In genomic region chr4:120400251-120400650, GRCm38 (mm10) we compare ENCODE assay signal across 25 mouse cellular contexts. TPM values are rescaled to one million over a fixed set of nuclear protein-coding genes. Genes with fewer than 3 reads are reported as not detected.
DNase-seq lines count a peak whose midpoint lies in the region; ATAC-seq and TF ChIP-seq lines count a peak whose summit lies in the region.
"Had no signal": no experiment of that assay in that cellular context is flagged by ENCODE, and none has a peak within 500 bp of the region (broad histone marks: within the 10 kb centered on the region; RNA-seq: fewer than 3 reads in every experiment).

No protein-coding gene starts in this region.

- no peak for TF ChIP-seq CTCF in brain, embryonic 14.5 days (IDR thresholded peaks at IDR 0.05; ENCODE audit: borderline replicate concordance, extremely low read depth, insufficient read depth, insufficient read length)

- no peaks in the 10 kb centered on the region for H3K36me3 ChIP-seq in limb, embryonic 13.5 days
- no peaks in the 10 kb centered on the region for H3K36me3 ChIP-seq in hindbrain, embryonic 16.5 days (ENCODE audit: control insufficient read depth, insufficient read depth, low read length)
- H3K36me3 ChIP-seq: embryonic facial prominence, embryonic 12.5 days; embryonic facial prominence, embryonic 15.5 days; forebrain, embryonic 12.5 days; heart, embryonic 10.5 days; heart, embryonic 13.5 days had no signal

- no peak overlapping the region for H3K27ac ChIP-seq in limb, embryonic 13.5 days
- H3K27ac ChIP-seq in hindbrain, embryonic 16.5 days (ENCODE audit: low read depth, low read length) = no peak overlapping the region
- H3K27ac ChIP-seq: embryonic facial prominence, embryonic 12.5 days; embryonic facial prominence, embryonic 15.5 days; forebrain, embryonic 12.5 days; gastrocnemius, adult 2 months; heart, embryonic 10.5 days; heart, embryonic 13.5 days; hindbrain, embryonic 14.5 days had no signal

- no peaks in the 10 kb centered on the region for H3K9me3 ChIP-seq in limb, embryonic 13.5 days
- no peaks in the 10 kb centered on the region for H3K9me3 ChIP-seq in hindbrain, embryonic 16.5 days (ENCODE audit: control insufficient read depth, low read length)
- H3K9me3 ChIP-seq: embryonic facial prominence, embryonic 12.5 days; embryonic facial prominence, embryonic 15.5 days; forebrain, embryonic 12.5 days; heart, embryonic 10.5 days; heart, embryonic 13.5 days had no signal

- 29% methylated on average over 3 of the region's 3 CpGs for WGBS in limb, embryonic 13.5 days
- WGBS in hindbrain, embryonic 16.5 days = 70% methylated on average over 3 of the region's 3 CpGs

- H3K9ac ChIP-seq in limb, embryonic 13.5 days = no peak overlapping the region
- H3K9ac ChIP-seq in hindbrain, embryonic 16.5 days (ENCODE audit: low read depth, low read length) = no peak overlapping the region
- H3K9ac ChIP-seq: embryonic facial prominence, embryonic 12.5 days; embryonic facial prominence, embryonic 15.5 days; forebrain, embryonic 12.5 days; forebrain, postnatal 0 days; heart, embryonic 13.5 days; hindbrain, embryonic 14.5 days had no signal

- no peak for TF ChIP-seq POLR2A in brain, embryonic 14.5 days (IDR thresholded peaks at IDR 0.05; ENCODE audit: borderline replicate concordance, extremely low read depth, insufficient read depth, insufficient read length, poor library complexity, severe bottlenecking)

- H3K27me3 ChIP-seq in limb, embryonic 13.5 days = peaks cover 24% of the 10 kb centered on the region
- no peaks in the 10 kb centered on the region; the same call in 1 of the 2 replicates for H3K27me3 ChIP-seq in hindbrain, embryonic 16.5 days (replicated peaks; ENCODE audit: control insufficient read depth, insufficient read depth, low read length)
- H3K27me3 ChIP-seq: embryonic facial prominence, embryonic 12.5 days; embryonic facial prominence, embryonic 15.5 days; heart, embryonic 13.5 days had no signal

- no peak overlapping the region for H3K4me3 ChIP-seq in limb, embryonic 13.5 days
- no peak overlapping the region for H3K4me3 ChIP-seq in hindbrain, embryonic 16.5 days (ENCODE audit: low read length)
- H3K4me3 ChIP-seq: embryonic facial prominence, embryonic 12.5 days; embryonic facial prominence, embryonic 15.5 days; forebrain, embryonic 12.5 days; gastrocnemius, adult 2 months; heart, embryonic 10.5 days; heart, embryonic 13.5 days had no signal

- no peak overlapping the region for H3K4me2 ChIP-seq in limb, embryonic 13.5 days (replicated peaks)
- H3K4me2 ChIP-seq in hindbrain, embryonic 16.5 days (ENCODE audit: low read length) = no peak overlapping the region
- H3K4me2 ChIP-seq: embryonic facial prominence, embryonic 12.5 days; embryonic facial prominence, embryonic 15.5 days; forebrain, embryonic 12.5 days; heart, embryonic 13.5 days; hindbrain, embryonic 14.5 days had no signal

- peak; percentile 71 for DNase-seq in Muller cell, postnatal 12 days (ENCODE audit: inconsistent ontology term)
- DNase-seq in brain, embryonic 14.5 days (ENCODE audit: low read depth) = peak; percentile 78
- no peak for DNase-seq in left cerebral cortex, postnatal 4 days
- no peak for DNase-seq in cerebellum, postnatal 36 days
- DNase-seq: adrenal gland, adult 8-10 months; adrenal gland, postnatal 25 days; cerebellum, adult 18-20 months; cerebellum, adult 9-10 months; cerebellum, postnatal 14 days; forebrain, postnatal 0 days; gastrocnemius, adult 2 months; gastrocnemius, postnatal 14 days; heart, adult 18-20 months; heart, postnatal 14 days; heart, postnatal 4 days had no signal

- intact Hi-C loops in left cerebral cortex, postnatal 4 days (cut with DNase I) = no loop called here

- peaks cover 20% of the 10 kb centered on the region for H3K4me1 ChIP-seq in limb, embryonic 13.5 days
- peaks cover 2% of the 10 kb centered on the region; the same call in 1 of the 2 replicates for H3K4me1 ChIP-seq in hindbrain, embryonic 16.5 days (ENCODE audit: control insufficient read depth, insufficient read depth, low read depth, low read length)
- H3K4me1 ChIP-seq: embryonic facial prominence, embryonic 12.5 days; forebrain, embryonic 12.5 days had no signal

- peak; percentile 26; the same call in 1 of the 2 replicates for ATAC-seq in limb, embryonic 13.5 days (ENCODE audit: low FRiP score, low read depth)
- no peak for ATAC-seq in hindbrain, embryonic 16.5 days
- ATAC-seq: activated CD4-positive, CD25-positive, alpha-beta regulatory T cell, adult 4 months; CD4-positive, CD25-positive, alpha-beta regulatory T cell, adult 4 months; forebrain, postnatal 0 days had no signal

RNA-seq across cellular contexts. Expression of gene Scmh1, which starts 4.8 kb away (rescaled TPM):
- polyA plus RNA-seq in brain, embryonic 14.5 days (2012; rRNA removed) = 94.9 and 123 TPM in 2 replicates
- 43.8 and 47.1 TPM in 2 replicates for polyA plus RNA-seq in limb, embryonic 13.5 days (2015; fragmentation: Nextera tagmentation; extraction: Ambion mirVana)
- total RNA-seq in left cerebral cortex, postnatal 4 days (2021) = 100 to 1,000 TPM; 126 to 134 TPM
- polyA plus RNA-seq in hindbrain, embryonic 16.5 days (2015; fragmentation: Nextera tagmentation; extraction: Ambion mirVana) = 74.5 and 90.0 TPM in 2 replicates

Comparison
In these comparisons a context has a peak if more than half of its experiments do, and no peak if none do; other contexts are left out.
1. DNase-seq: peak in Muller cell, postnatal 12 days (single experiment) and brain, embryonic 14.5 days (single experiment); none in left cerebral cortex, postnatal 4 days (single experiment) and cerebellum, postnatal 36 days (0 of 2).